Mouse (Mus musculus): ENCODE data around the gene Rap2a. TPM values are rescaled to one million over a fixed set of nuclear protein-coding genes. Genes with fewer than 3 reads are reported as not detected.

Rap2a gene
- polyA plus RNA-seq (2015; fragmentation: Nextera tagmentation; extraction: Ambion mirVana): 31.9 and 33.9 TPM in 2 replicates

DNA sequence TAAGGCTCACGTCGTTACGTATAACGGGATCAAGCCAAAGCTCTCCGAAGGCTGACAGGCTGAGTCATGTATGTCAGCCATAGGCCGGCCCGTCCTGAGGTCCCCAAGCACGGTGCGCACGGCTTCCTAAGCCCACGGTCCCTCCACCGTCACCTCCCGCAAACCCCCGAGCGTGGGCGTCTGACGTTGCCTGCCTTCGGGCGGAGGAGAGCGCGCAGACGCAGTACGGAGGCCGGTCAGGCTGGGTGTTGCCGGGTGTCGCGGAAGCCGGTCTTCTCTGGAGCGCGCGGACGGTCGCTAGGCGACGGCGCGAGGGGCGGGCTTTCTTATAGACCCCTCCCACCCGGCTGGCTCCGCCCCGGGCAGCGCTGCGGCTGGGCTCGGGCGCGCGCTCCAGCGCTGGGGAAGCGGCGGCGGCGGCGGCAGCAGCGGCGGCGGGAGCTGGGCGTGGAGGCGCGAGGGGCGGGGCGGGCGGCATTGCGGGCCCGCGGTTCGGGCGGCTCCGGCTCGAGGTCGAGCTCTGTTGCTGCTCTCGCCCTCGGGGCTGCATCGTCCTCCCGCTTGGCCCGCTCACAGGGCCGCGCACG is at the start of gene Rap2a:
TSS of gene Rap2a (plus strand) at position 463 of the 587 bp plus-strand sequence.

Other genes starting within 250 kb of the Rap2a start
- gene Mbnl2, start 202.8 kb upstream of the Rap2a start, polyA plus RNA-seq (2015; fragmentation: Nextera tagmentation; extraction: Ambion mirVana): 33.7 and 34.4 TPM in 2 replicates

Measured in neural tube, postnatal 0 days (tissue).